Mouse (Mus musculus): ENCODE data around the gene Rnf113a2.

- no peak for TF ChIP-seq CTCF (IDR thresholded peaks at IDR 0.05; ENCODE audit: borderline replicate concordance, insufficient read depth, low read length)
- no peak for TF ChIP-seq POLR2A (IDR thresholded peaks at IDR 0.05; ENCODE audit: low read depth, low read length)
Observed at GRCm38 (mm10) chr12:84448181-84448580, 31.2 kb downstream of the Rnf113a2 start.

All from embryonic fibroblast, embryonic 13.5 days (primary cell).